Mouse (Mus musculus) MEL (cell line): Measurements from ENCODE around the gene Tmem44. TPM values are rescaled to one million over a fixed set of nuclear protein-coding genes. Genes with fewer than 3 reads are reported as not detected.

Source experiments
- DNase-seq: peaks from one replicate; pipeline ENCODE4 v3.0.0; 2011; ENCODE audit warnings: low read depth, low spot score
- H3K27ac ChIP-seq: 2 replicates; pipeline ENCODE4 v1.5.1; 2012; ENCODE audit warnings: low read depth, mild to moderate bottlenecking, control low read depth, low read length, moderate library complexity; ENCODE audit not compliant: control insufficient read depth
- H3K27me3 ChIP-seq, 2 experiments: fragments of 150-350 bp in 1 of 2; sonication (generic) in 1 of 2; 2 replicates each; pipeline ENCODE4 v1.6.1; 2012; ENCODE audit warnings: low read length in 2 of 2, mild to moderate bottlenecking in 2 of 2, improper control_type of control experiment in 1 of 2, moderate library complexity in 1 of 2; ENCODE audit not compliant: insufficient read depth in 2 of 2, control insufficient read depth in 1 of 2
- H3K36me3 ChIP-seq, 2 experiments: 2 replicates each; pipeline ENCODE4 v1.6.1; 2012 to 2014; ENCODE audit warnings: low read length in 2 of 2, improper control_type of control experiment in 1 of 2, inconsistent platforms in 1 of 2, mild to moderate bottlenecking in 1 of 2; ENCODE audit not compliant: insufficient read depth in 2 of 2, control insufficient read depth in 1 of 2
- H3K4me1 ChIP-seq, 2 experiments: fragments of 150-350 bp in 1 of 2; sonication (generic) in 1 of 2; 2 replicates each; pipeline ENCODE4 v1.6.1; 2012; ENCODE audit warnings: low read length in 2 of 2, improper control_type of control experiment in 1 of 2, mild to moderate bottlenecking in 1 of 2; ENCODE audit not compliant: insufficient read depth in 2 of 2, control insufficient read depth in 1 of 2
- H3K4me3 ChIP-seq, 2 experiments: fragments of 150-350 bp in 1 of 2; sonication (generic) in 1 of 2; 2 replicates each; pipeline ENCODE4 v1.5.1; 2012; ENCODE audit warnings: low read depth in 2 of 2, low read length in 2 of 2, mild to moderate bottlenecking in 2 of 2, moderate library complexity in 2 of 2, control low read depth in 1 of 2, improper control_type of control experiment in 1 of 2; ENCODE audit not compliant: control insufficient read depth in 1 of 2, insufficient read depth in 1 of 2
- H3K79me2 ChIP-seq: 2 replicates; pipeline ENCODE4 v1.6.1; 2012; ENCODE audit warnings: mild to moderate bottlenecking, low read length, moderate library complexity; ENCODE audit not compliant: control insufficient read depth, poor library complexity, insufficient read depth
- H3K9ac ChIP-seq: 2 replicates; pipeline ENCODE4 v1.6.1; 2012; ENCODE audit warnings: low read depth, mild to moderate bottlenecking, control low read depth, low read length, moderate library complexity; ENCODE audit not compliant: control insufficient read depth, poor library complexity, severe bottlenecking
- H3K9me3 ChIP-seq: fragments of 150-350 bp; sonication (generic); replicated peaks from 2 replicates; pipeline ENCODE4 v1.6.1; 2012; ENCODE audit warnings: mild to moderate bottlenecking, low read length, improper control_type of control experiment, moderate library complexity; ENCODE audit not compliant: insufficient read depth
- CHD1 ChIP-seq: IDR thresholded peaks from 2 replicates; pipeline ENCODE4 v1.6.1; 2012; ENCODE audit warnings: low read depth, mild to moderate bottlenecking, inconsistent platforms, low read length, improper control_type of control experiment
- CTCF ChIP-seq, 3 experiments: IDR thresholded peaks in 2 of 3; conservative IDR thresholded peaks in 1 of 3; 2 replicates each; pipeline ENCODE4 v1.5.1; 2011 to 2012; ENCODE audit warnings: low read length in 3 of 3, low read depth in 2 of 3, mild to moderate bottlenecking in 2 of 3, improper control_type of control experiment in 1 of 3, inconsistent platforms in 1 of 3, mixed read lengths in 1 of 3, moderate library complexity in 1 of 3; ENCODE audit not compliant: control insufficient read depth in 1 of 3, insufficient read depth in 1 of 3, poor library complexity in 1 of 3, severe bottlenecking in 1 of 3
- EP300 ChIP-seq, 2 experiments: IDR thresholded peaks; 2 replicates each; pipeline ENCODE4 v1.6.1; 2011; ENCODE audit warnings: improper control_type of control experiment in 2 of 2, low read length in 2 of 2, low read depth in 1 of 2, mild to moderate bottlenecking in 1 of 2
- GABPA ChIP-seq: IDR thresholded peaks from 2 replicates; pipeline ENCODE4 v1.6.1; 2012; ENCODE audit warnings: low read depth, mild to moderate bottlenecking, inconsistent platforms, low read length, improper control_type of control experiment, moderate library complexity
- GATA1 ChIP-seq: IDR thresholded peaks from 2 replicates; pipeline ENCODE4 v1.6.1; 2011; ENCODE audit warnings: low read depth, low read length, improper control_type of control experiment
- HCFC1 ChIP-seq: IDR thresholded peaks from 2 replicates; pipeline ENCODE4 v1.6.1; 2012; ENCODE audit warnings: low read depth, mild to moderate bottlenecking, inconsistent platforms, low read length, improper control_type of control experiment, moderate library complexity
- JUND ChIP-seq: IDR thresholded peaks from 2 replicates; pipeline ENCODE4 v1.6.1; 2011; ENCODE audit warnings: low read depth, mild to moderate bottlenecking, improper control_type of control experiment, low read length
- KAT2A ChIP-seq: conservative IDR thresholded peaks from 2 replicates; pipeline ENCODE4 v1.6.1; 2012; ENCODE audit warnings: low read depth, low read length, improper control_type of control experiment, inconsistent platforms
- MAFK ChIP-seq: IDR thresholded peaks from 2 replicates; pipeline ENCODE4 v1.6.1; 2011; ENCODE audit warnings: low read depth, mild to moderate bottlenecking, low read length, improper control_type of control experiment, borderline replicate concordance
- MAZ ChIP-seq: IDR thresholded peaks from 2 replicates; pipeline ENCODE4 v1.6.1; 2012; ENCODE audit warnings: low read depth, mild to moderate bottlenecking, inconsistent platforms, low read length, improper control_type of control experiment
- MXI1 ChIP-seq: IDR thresholded peaks from 2 replicates; pipeline ENCODE4 v1.6.1; 2011; ENCODE audit warnings: mild to moderate bottlenecking, low read depth, low read length, improper control_type of control experiment
- NELFE ChIP-seq: IDR thresholded peaks from 2 replicates; pipeline ENCODE4 v1.6.1; 2011; ENCODE audit warnings: low read depth, low read length, improper control_type of control experiment
- POLR2AphosphoS2 ChIP-seq: IDR thresholded peaks from 2 replicates; pipeline ENCODE4 v1.6.1; 2011; ENCODE audit warnings: low read length, improper control_type of control experiment
- RAD21 ChIP-seq: IDR thresholded peaks from 2 replicates; pipeline ENCODE4 v1.6.1; 2011; ENCODE audit warnings: mild to moderate bottlenecking, low read depth, low read length, improper control_type of control experiment
- SIN3A ChIP-seq: IDR thresholded peaks from 2 replicates; pipeline ENCODE4 v1.6.1; 2012; ENCODE audit warnings: low read length, improper control_type of control experiment, inconsistent platforms
- SMC3 ChIP-seq: IDR thresholded peaks from 2 replicates; pipeline ENCODE4 v1.6.1; 2011; ENCODE audit warnings: low read depth, low read length, improper control_type of control experiment
- TAL1 ChIP-seq: IDR thresholded peaks from 2 replicates; pipeline ENCODE4 v1.6.1; 2012; ENCODE audit warnings: mild to moderate bottlenecking, inconsistent platforms, low read length, moderate library complexity, mixed read lengths
- UBTF ChIP-seq: IDR thresholded peaks from 2 replicates; pipeline ENCODE4 v1.6.1; 2012; ENCODE audit warnings: low read depth, mild to moderate bottlenecking, inconsistent platforms, low read length, improper control_type of control experiment, moderate library complexity, borderline replicate concordance; ENCODE audit not compliant: insufficient read depth
- USF1 ChIP-seq: IDR thresholded peaks from 2 replicates; pipeline ENCODE4 v1.6.1; 2014; ENCODE audit warnings: low read depth, mild to moderate bottlenecking, inconsistent platforms, low read length, improper control_type of control experiment, moderate library complexity
- USF2 ChIP-seq, 2 experiments: IDR thresholded peaks; 2 replicates each; pipeline ENCODE4 v1.6.1; 2011 to 2012; ENCODE audit warnings: improper control_type of control experiment in 2 of 2, low read length in 2 of 2, borderline replicate concordance in 1 of 2, inconsistent platforms in 1 of 2, low read depth in 1 of 2, mild to moderate bottlenecking in 1 of 2; ENCODE audit not compliant: insufficient read depth in 1 of 2
- ZC3H11A ChIP-seq: IDR thresholded peaks from 2 replicates; pipeline ENCODE4 v1.6.1; 2012; ENCODE audit warnings: low read depth, mild to moderate bottlenecking, inconsistent platforms, low read length, improper control_type of control experiment
- ZKSCAN1 ChIP-seq: IDR thresholded peaks from 2 replicates; pipeline ENCODE4 v1.6.1; 2012; ENCODE audit warnings: low read depth, mild to moderate bottlenecking, inconsistent platforms, low read length, improper control_type of control experiment, moderate library complexity
- ZMIZ1 ChIP-seq: IDR thresholded peaks from 2 replicates; pipeline ENCODE4 v1.6.1; 2012; ENCODE audit warnings: low read depth, mild to moderate bottlenecking, inconsistent platforms, low read length, improper control_type of control experiment, moderate library complexity
- ZNF384 ChIP-seq: IDR thresholded peaks from 2 replicates; pipeline ENCODE4 v1.6.1; 2012; ENCODE audit warnings: low read depth, mild to moderate bottlenecking, inconsistent platforms, low read length, improper control_type of control experiment
- polyA plus RNA-seq, 2 experiments: library from polyadenylated mRNA; stranded (reverse) in 1 of 2; unstranded in 1 of 2; fragments of >175 nt in 1 of 2; fragments of >200 nt in 1 of 2; gene quantifications; 2 replicates each; pipeline versions ENCODE4 v1.2.1 to v1.2.4; 2012; ENCODE audit warnings: low replicate concordance in 2 of 2, low read depth in 1 of 2; ENCODE audit not compliant: insufficient read length in 2 of 2, insufficient read depth in 1 of 2, missing spikeins in 1 of 2
- total RNA-seq: library from RNA; depleted of rRNA; stranded (reverse); fragments of 300-350 nt; gene quantifications from 2 replicates; pipeline ENCODE4 v1.2.3, GENCODE M21; 2012

Gene Tmem44
- total and polyA plus RNA-seq, 3 experiments, result 0.50 to 1.4 TPM; not detected in 1

- TF ChIP-seq MAZ, result no peak; the same call in 1 of the 2 replicates
- TF ChIP-seq USF2 (IDR thresholded peaks at IDR 0.05; ENCODE audit: borderline replicate concordance in 1 of 2, insufficient read depth in 1 of 2, low read depth in 1 of 2, low read length in 2 of 2), result no peak
- TF ChIP-seq MAFK, result no peak
- no peak for TF ChIP-seq GATA1
- no peak for TF ChIP-seq EP300 (IDR thresholded peaks at IDR 0.05; ENCODE audit: low read depth in 1 of 2, low read length in 2 of 2)
- TF ChIP-seq ZMIZ1, result peak; percentile 60; the same call in 1 of the 2 replicates
- TF ChIP-seq NELFE, result peak; percentile 47; the same call in 1 of the 2 replicates
- no peak for TF ChIP-seq TAL1
- TF ChIP-seq GABPA, result no peak
- TF ChIP-seq POLR2AphosphoS2, result no peak
- TF ChIP-seq KAT2A, result no peak
- TF ChIP-seq UBTF, result no peak
Measured at GRCm38 (mm10) chr16:30599491-30600268, 49.0 kb upstream of the Tmem44 start, which contains the start of gene Fam43a (continued).

GRCm38 (mm10) chr16:30596959-30597681 lies 46.5 kb upstream of the Tmem44 start:
- peak; percentile 84 for DNase-seq
- H3K36me3 ChIP-seq, result 0 out of 4 replicates have a peak, but pooled peaks cover 0 to 2% of the 10 kb centered on the region in 2 experiments
- TF ChIP-seq USF1, result no peak
- TF ChIP-seq GATA1, result no peak
- TF ChIP-seq ZC3H11A, result peak; percentile 95
- TF ChIP-seq MAFK, result no peak
- peak; percentile 9; the same call in 1 of the 2 replicates for TF ChIP-seq MXI1
- TF ChIP-seq JUND, result no peak
- TF ChIP-seq CTCF (IDR thresholded peaks at IDR 0.05 in 2 of 3, conservative IDR thresholded peaks at IDR 0.05 in 1 of 3; ENCODE audit: control insufficient read depth in 1 of 3, insufficient read depth in 1 of 3, low read depth in 2 of 3, low read length in 3 of 3, poor library complexity in 1 of 3, severe bottlenecking in 1 of 3), result peak; percentile 90 to 93 (median 92)
- TF ChIP-seq RAD21, result peak; percentile 97
- TF ChIP-seq NELFE, result no peak
- TF ChIP-seq SMC3, result peak; percentile 90
- no peak for TF ChIP-seq GABPA
- no peak for TF ChIP-seq USF2 (IDR thresholded peaks at IDR 0.05; ENCODE audit: borderline replicate concordance in 1 of 2, insufficient read depth in 1 of 2, low read depth in 1 of 2, low read length in 2 of 2)
- peak; percentile 49; the same call in 1 of the 2 replicates for TF ChIP-seq SIN3A
- no peak for TF ChIP-seq ZKSCAN1
- TF ChIP-seq ZNF384, result no peak
- no peak for TF ChIP-seq POLR2AphosphoS2
- 0 out of 2 replicates have a peak, but pooled peaks have one; percentile 34 for TF ChIP-seq HCFC1
- TF ChIP-seq CHD1, result no peak
- H3K9ac ChIP-seq, result peak overlapping the region; percentile 27; the same call in 1 of the 2 replicates
- peak overlapping the region; percentile 46 to 59 for H3K4me3 ChIP-seq
- peaks cover 0 to 3% of the 10 kb centered on the region in 2 experiments; a peak in 2 of 4 replicates for H3K27me3 ChIP-seq
- no peaks in the 10 kb centered on the region for H3K9me3 ChIP-seq
- no peaks in the 10 kb centered on the region; the same call in 1 of the 2 replicates for H3K79me2 ChIP-seq
- no peak overlapping the region for H3K27ac ChIP-seq
- H3K4me1 ChIP-seq, result no peaks in the 10 kb centered on the region; a peak in 2 of 4 replicates
